Mouse (Mus musculus) spleen, adult 2 months (tissue): Measurements from ENCODE around the gene Me1.

Source experiments
- CTCF ChIP-seq: fragments of 200-500 bp; IDR thresholded peaks from 2 replicates; pipeline ENCODE4 v1.5.1; 2011; ENCODE audit warnings: mild to moderate bottlenecking, inconsistent platforms; ENCODE audit not compliant: insufficient read depth, insufficient read length, insufficient replicate concordance; ENCODE audit errors: extremely low read depth
- POLR2A ChIP-seq: fragments of 200-500 bp; IDR thresholded peaks from 2 replicates; pipeline ENCODE4 v1.6.1; 2011; ENCODE audit warnings: low read depth, low read length, inconsistent platforms

GRCm38 (mm10) chr9:86675426-86675825 is 20.3 kb downstream of the Me1 start:
- TF ChIP-seq CTCF (no peak), POLR2A (no peak)
